ENCODE assay signal across 18 mouse cellular contexts in the genomic region with DNA sequence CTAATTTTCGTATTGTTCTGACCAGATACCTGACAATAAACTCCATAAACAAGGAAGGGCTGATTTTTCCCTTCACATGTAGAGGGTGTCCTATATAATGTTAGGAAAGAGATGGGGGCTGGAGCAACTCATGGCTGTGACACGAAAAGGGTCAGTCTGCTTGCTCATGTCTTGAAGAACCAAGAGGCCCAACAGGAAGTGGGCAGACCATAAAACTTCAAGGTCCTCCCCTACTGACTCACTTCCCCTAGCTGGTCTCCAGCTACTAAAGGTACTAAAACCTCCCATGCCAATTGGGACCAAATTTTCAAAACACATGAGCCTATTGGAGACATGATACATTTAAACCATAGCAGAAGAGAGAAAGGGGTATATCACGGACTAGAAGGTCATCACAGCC.
"Had no signal": no experiment of that assay in that cellular context is flagged by ENCODE, and none has a peak within 500 bp of the region (broad histone marks: within the 10 kb centered on the region; RNA-seq: fewer than 3 reads in every experiment).

No protein-coding gene starts in this region.

- H3K27me3 ChIP-seq: kidney, embryonic 15.5 days; midbrain, embryonic 13.5 days; neural tube, embryonic 13.5 days had no signal

- H3K4me3 ChIP-seq: kidney, embryonic 15.5 days; left cerebral cortex, adult 2 months; midbrain, embryonic 13.5 days; neural tube, embryonic 13.5 days had no signal

- H3K4me1 ChIP-seq: kidney, embryonic 15.5 days; midbrain, embryonic 13.5 days; neural tube, embryonic 13.5 days had no signal

- H3K9ac ChIP-seq: kidney, embryonic 15.5 days; liver, embryonic 14.5 days; liver, postnatal 0 days; lung, embryonic 14.5 days; midbrain, embryonic 13.5 days; neural tube, embryonic 13.5 days had no signal

- H3K4me2 ChIP-seq: kidney, embryonic 15.5 days; lung, embryonic 14.5 days; midbrain, embryonic 13.5 days; neural tube, embryonic 13.5 days had no signal

- H3K9me3 ChIP-seq: midbrain, embryonic 13.5 days; neural tube, embryonic 13.5 days had no signal

- H3K36me3 ChIP-seq: kidney, embryonic 15.5 days; midbrain, embryonic 13.5 days; neural tube, embryonic 13.5 days had no signal

- ATAC-seq: liver, postnatal 0 days; lung, postnatal 0 days; midbrain, embryonic 13.5 days had no signal

- H3K27ac ChIP-seq: kidney, embryonic 15.5 days; left cerebral cortex, adult 2 months; liver, embryonic 14.5 days; midbrain, embryonic 13.5 days; neural tube, embryonic 13.5 days; stomach, postnatal 0 days had no signal

- DNase-seq: kidney, adult 11 months; kidney, adult 8-10 months; kidney, postnatal 10 days; kidney, postnatal 36 days; layer of hippocampus, postnatal 36 days; liver, postnatal 0 days; lung, embryonic 14.5 days; lung, postnatal 36 days; right cerebral cortex, postnatal 25 days; thymus, adult 2 months; thymus, postnatal 14 days had no signal
